Mouse (Mus musculus) retina, postnatal 1 day (tissue): ENCODE data around the gene Naa20.

Experiments used
- DNase-seq: peaks from one replicate; pipeline ENCODE4 v3.0.0-alpha.2; 2012

Naa20 gene

DNA sequence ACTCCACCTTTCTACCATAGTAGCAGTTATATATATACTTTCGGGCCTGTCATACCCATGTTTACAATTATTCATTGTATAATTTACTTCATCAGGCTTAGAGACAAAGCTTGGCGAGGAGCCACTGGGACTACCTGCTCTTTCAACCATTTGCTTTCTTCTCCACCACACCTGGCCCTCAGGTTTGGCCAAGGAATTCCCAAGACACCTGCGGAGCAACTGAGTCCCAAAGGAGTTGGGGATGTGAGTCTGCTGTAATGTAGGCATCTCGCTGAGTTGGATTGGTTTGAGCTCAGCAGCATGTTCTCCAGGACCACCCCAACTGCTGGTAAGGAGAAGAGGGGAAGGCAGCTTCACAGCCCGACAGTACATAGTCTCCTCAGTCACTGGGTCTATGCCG, at the start of gene Naa20:
Naa20 (plus strand) TSS at position 239 of the 400 bp plus-strand sequence.
- no peak for DNase-seq

DNA sequence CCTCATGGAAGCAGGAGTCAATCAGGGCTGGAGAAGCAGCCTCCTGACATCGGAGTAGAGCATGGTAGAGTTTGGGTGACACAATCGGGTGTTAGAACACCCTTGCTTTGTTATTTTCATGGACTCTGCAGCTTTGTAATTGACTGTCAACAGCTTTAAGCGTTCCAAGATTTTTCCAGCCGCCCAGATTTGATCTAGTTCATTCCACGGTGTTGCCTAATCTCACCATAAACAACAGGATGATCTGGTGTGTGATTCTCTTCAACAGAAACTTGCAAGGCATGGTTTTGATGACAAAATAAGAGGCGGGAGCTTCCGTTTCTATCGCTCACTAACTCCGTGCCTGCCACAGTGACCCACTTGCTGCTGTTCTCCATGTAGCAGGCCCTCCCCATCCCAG, 46.1 kb upstream of the Naa20 start:
- DNase-seq, result no peak

DNA sequence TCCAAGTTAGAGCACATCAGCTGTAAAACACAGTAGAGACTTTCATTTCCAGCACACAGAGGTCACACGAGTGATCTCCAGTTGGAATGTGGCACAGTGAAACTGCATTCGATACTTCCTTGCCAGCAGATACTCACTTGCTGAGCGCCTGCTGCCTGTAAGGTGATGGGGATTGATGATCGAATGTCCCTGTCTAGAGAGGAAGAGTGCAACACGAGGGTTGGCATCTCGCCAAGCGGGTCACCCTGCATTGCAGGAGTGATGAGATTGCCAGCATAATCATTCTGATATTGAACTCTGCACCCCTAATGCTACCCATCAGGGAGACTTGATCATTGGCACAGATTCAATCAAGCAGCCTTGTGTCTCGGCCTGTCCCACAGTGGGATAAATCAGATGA, 44.0 kb upstream of the Naa20 start:
- peak; percentile 29 for DNase-seq

DNA sequence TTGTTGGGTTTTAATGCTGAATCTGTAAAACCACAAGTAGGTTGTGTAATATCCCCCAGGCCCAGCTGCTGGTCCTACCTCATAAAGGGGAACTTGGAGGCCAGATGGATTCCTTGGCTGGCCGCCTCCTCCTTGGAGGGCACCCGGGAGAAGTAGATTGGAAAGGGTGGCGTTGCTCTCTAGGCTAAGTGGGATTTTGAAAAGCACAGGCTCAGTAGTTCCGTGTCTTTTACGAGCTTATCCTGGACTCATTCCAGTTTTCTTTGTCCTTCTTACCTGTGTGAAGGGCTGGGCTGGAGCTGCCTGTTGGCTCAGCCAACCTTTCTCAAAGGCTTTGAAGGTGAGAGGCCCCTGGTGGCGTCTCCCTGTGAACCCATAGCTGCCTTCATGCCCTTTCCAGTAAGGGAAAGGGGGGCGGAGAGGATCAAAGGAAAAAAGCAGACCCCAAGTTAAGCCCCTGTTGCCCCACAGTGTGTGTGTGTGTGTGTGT, 42.4 kb upstream of the Naa20 start:
- peak; percentile 10 for DNase-seq

DNA sequence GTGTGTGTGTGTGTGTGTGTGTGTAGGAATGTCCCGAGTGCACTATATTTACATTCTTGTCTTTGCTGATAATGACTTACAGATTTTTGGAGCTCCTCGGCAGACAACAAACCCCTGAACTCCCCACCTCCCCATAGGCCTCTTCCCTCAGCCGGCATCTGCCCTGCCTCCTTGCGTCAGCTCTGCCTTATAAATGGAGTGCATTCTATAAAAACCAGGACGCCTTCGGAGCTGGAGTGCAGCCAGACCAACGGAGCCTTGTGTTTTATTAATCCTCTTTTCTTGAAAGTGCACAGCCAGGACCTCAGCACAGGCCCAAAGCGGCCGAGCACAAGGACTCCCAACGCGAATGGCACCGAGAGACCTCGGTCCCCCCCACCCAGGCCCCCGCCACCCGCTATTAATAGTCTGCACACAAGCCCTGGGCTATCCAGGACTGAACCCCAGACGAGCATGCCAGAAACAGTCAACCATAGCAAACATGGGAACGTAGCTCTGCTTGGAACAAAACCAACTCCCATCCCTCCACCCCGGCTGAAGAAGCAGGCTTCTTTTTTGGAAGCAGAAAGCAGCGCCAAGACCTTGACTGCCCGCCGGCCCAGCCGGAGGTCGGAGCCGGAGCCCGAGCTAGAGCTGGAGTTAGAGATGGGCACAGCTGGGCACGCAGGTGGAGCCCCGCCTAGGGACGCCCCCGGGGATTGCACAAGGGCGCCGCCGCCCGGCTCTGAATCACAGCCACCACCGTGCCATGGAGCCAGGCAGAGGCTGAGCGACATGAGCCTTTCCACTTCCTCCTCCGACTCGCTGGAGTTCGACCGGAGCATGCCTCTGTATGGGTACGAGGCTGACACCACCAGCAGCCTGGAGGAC, 41.7 kb upstream of the Naa20 start:
- peak; percentile 83 for DNase-seq

DNA sequence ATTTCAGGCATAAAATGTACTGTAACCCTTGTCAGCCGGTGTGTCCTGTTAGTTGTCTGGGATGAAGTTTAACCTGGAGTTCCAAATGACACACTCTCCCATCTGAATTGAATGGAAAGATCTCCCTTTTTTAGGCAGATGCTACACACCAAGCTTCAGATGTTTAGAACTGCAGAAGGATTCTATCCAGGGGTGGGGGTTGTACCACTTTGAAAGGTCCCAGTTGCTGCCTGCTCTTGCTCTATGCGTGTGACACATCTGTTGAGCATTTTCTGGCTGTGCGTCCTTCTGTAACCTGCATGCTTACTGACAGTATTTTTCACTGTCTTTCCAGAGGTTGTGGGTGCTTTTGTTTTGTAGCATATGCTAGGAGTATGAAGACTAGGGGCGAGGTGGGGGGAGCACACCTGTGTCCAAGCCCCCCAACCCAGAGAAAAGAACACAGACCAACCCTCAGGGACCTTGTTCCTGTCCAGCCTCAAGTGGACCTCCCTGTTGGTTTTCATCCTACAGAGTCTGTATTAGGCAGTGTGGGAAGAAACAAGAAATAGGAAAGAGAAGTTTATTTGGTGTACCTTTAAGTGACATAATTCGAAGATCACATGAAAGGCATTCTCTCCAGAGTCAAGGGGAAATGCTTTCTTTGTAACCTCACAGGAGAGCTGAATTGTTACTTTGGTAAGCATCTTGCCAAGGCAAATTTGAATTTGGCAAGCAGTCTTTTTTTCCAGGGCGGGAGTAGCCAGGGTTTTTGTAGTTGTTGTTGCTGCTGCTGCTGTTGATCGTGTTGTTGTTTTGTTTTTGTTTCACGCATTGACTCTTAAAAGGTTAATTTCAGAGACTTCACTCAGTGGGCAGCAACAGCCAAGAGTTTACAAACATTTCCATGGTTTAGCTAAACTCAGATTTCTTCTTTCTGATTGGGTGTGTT, 40.4 kb upstream of the Naa20 start:
- peak; percentile 15 for DNase-seq

DNA sequence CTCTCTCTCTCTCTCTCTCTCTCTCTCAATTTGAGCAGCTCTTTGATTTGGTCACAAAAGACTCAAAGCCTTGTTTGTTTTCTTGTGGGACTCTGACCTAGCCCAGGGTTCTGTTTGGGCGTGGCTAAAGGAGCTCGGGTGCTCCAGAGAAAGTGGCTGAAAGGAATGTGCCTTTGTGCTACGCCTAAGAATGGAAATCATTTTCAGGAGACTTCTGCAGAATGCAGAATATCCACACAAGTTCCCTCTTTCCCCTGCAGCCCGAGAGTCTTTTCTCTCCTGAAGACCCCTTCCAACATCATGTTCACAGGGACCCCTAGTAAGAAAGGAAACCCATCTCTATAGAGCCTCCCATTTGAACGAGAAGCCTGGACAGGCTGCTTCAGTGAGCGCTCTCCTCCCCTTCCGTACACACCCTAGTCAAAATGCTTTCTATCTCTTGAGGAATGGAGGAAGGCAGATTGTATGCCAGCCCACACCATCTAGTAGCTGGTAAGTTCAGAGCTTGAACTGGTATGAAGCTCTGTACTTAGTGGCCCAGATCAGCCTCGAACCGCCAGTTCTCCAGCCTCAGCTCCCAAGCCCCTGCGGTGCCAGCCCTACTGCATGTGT, 39.6 kb upstream of the Naa20 start:
- peak; percentile 78 for DNase-seq

DNA sequence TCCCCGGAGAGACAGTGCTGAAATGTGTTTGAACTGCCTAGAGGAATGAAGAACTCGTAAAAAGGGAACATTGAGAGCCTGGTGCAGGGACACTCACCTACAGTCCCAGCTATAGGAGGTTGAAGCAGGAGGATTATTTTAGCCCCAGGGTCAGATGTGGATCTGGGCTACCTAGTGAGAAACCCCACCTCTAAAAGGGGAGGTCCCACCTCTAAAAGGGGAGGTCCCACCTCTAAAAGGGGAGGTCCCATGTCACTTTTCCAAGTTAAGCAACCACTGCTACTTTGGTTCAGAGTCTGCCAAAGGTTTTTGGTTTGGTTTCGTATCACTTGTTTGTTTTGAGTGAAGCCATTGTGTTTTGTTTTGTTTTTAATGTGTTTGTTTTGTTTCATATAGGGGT, 36.6 kb upstream of the Naa20 start:
- DNase-seq, result no peak

DNA sequence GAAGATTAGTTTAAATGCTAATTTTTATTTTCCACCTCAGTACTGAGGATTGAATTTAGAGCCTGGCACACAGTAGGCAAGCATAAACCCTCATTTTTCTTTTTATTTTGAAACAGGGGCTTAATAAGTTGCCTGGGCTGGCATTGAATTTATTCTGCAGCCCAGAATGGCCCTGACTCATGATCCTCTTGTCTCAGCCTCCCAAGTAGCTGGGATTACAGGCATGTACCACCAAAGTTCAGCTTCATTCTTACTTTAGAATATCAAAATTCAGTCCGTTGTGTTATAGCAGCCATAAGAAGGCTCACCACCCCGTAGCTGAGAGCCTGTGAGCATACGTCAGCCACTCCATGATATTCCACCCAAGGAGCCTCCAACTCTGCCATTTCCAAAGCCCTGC, 35.7 kb upstream of the Naa20 start:
- DNase-seq, result no peak

DNA sequence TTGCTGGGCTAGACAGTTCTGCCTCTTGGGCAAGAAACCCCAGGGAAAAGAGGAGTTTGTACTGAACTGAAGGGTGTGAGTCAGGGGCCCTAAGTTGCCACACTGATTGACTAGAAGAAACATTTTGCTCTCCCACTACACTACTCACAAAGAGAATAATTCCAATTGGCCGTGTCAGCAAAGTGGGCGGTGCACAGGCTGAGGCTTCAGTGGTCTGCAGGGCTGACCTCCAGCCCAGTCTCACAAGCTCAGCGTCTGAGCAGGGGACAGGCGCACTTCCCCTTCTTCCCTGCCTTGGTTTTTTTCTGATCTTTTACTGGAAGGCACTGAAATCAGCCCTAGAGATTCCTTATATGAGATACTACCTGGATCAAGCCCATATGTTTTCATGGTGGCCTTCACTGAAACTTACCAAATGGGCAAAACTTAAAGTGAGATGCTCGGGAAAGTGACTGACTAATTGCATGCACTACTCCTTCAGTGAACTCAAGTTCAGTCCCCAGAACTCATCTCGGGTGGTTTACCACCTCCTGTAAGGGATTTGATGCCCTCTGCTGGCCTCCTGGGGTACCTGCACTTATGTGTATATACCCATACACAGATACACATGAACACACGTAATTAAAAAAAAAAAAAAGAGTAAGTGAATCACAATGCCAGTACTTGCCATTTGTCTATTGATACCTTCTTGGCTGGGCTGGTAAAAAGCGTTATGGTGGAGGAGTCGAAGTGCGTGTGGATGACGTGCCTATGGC, 35.0 kb upstream of the Naa20 start:
- DNase-seq, result no peak

DNA sequence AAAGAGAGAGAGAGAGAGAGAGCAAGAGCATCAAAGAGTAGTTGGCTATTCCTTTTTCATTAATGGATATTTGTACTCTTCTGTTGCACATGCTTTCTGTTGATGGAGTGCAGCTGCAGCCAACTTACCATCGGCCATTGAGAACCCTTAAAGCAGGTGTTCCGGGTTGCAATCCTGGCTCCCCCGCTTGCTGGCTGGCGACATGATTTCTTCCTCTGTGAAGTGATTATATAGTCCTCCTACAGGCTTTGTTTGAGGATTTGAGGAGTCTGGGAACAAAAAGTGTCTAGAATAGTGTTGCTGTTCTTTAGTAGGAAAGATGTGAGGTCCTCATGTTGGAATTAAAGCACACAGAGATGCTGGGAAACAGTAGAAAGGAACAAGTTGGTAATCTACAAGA, 30.6 kb upstream of the Naa20 start:
- DNase-seq, result no peak

DNA sequence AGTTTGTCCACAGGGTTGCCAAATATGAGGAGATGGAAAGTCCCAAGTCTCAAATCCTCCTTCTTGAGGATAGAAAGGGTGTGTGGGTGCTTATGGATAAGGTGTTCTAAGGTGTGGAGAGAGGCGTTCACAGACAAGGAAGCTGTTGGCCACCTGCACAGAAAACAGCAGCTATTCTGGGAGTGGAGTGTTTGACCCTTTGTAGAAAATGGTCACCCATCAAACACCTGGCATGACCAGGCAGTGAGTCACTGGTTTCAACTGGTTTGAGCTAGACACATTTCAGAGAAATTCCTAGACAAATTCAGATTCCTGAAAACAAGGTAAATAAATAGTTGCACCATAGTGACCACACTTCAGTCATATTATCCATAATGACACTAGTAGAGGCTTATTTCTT, 29.8 kb upstream of the Naa20 start:
- no peak for DNase-seq

DNA sequence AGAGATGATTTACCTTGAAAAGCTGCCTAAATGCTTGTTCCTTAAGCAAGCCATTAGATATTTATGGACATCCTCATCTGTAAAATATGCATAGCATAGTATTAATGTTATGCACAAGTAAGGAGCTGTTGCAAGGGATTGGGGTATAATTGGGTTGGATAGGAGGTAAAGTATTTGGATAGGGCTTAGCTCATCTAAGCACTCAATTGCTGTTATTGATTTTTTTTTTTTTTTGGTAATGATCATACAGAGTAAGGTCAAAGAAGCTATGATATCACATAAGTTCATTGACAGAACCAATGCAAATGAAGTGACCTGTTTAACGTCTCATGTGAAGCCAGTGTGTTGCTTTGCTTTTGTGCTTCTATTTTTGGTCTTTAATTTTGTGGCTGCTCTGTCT, 27.9 kb upstream of the Naa20 start:
- no peak for DNase-seq

DNA sequence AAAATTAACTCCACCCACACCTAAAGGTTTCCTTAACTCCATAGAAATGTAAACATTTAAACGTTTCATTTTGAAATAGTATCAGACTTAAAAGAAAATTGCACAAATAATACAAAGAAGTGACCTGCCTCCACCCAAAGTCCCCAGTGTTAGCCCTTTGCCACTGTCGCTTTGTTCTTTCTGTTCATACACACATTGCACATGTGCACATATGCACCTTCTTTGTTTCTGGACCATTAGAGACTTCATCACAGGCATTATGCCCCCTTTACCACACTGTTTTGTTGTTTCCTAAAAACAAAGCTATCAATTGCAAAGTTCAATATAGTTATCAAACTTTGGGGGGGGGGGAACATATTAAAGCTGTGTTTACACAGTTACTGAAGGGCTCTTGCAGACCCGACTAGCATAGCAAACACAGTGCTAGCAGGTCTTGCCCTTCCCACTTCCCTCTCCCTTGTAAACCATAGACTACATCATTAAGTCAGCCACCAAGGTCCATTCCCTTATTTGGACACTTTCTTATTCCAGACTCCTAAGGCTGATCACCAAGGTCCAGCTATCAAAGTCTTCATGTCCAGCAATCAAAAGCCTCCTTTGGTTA, 26.9 kb upstream of the Naa20 start:
- no peak for DNase-seq

DNA sequence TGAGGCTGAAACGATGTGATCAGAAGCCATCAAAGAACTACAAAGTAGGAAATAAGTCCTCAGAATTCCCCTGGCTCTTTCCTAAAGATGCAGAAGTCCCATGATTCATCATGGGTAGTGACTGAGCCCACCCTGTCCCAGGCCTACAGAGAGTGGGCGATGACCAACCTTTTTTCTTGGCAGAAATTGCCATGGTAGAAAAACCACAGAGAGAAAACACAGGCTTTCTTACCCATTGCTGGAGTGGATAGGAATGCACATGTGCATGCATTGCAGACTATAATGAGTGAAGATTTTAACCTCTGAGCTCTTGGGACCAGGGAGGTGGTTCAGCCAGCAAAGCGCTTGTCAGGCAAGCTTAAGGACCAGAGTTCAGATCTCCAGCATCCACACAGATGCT, 24.7 kb upstream of the Naa20 start:
- no peak for DNase-seq

DNA sequence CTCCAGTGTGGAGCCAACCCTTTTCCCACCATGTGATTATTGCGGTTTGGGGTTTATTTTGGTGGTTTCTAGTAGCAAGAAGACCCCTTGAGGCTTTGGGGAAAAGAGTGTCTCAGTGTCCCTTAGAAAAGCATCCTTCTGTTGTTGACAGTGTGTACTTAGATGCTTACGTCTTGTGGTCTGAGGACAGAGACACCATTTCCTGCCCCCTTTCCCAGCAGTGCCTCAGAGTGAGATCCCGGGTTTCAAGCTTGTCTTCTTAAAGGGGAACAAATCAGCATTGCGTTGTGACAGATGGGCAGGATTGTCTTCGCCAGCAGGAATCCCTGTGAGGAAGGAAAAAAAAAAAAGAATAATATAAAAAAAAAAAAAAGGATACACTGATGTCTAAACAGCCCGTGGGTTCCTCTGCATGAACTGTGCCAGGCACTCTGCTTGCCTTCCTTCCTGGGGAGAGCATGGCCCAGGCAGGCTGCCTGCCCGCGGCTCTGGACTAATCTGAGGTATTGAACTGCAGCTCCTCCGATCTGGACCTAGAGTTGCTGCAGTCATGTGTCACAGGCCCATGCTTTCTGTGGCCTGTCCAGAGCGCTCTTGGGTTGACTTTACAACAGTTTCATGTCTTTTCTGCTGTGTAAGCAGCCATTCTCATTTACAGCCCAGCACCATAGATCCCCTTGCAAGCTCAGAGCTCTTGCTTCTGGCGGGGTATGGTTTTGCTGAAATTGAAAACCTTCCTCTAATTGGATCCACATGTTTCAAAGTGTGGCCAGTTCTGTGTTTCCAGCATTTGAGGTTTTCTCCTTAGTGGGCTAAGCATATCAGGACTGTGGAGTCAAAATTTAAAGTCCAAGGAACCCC, 20.8 kb upstream of the Naa20 start:
- DNase-seq, result no peak

DNA sequence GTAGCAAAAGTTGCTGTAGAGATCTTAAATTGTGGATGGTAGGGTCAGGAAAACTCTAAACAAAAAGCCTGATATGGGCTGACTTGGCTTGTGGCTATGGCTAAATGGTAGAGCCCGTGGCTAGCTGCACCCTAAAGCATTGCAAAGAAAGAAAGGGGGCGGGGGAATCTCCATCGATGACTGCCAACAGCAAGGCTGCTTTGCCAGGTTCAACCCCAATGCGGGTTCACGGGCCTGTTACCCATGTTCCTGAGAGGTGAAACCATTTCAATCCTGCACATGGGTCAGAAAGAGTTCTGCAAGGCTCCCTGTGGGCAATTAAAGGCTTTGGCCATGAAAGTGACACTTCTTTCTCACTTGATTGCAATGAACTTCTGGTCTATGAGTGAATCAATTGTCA, 20.0 kb upstream of the Naa20 start:
- no peak for DNase-seq

DNA sequence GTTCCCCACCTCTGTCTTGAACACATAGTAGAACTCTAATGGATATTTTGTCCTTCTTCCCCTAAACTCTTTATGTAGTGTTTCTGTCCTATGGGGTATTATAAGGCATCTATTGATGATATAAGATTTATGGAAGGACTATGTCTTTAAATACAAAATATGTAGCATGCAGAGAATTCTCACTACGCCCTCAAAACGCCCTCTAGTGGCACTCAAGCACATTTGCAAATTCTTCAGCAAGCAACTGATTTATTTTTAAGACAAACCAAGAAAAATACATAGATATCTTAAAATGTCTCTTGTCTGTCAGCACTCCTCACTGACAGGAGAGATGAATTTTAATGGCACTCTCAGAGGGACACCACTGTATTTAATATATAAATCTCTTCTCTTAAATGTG, 19.5 kb upstream of the Naa20 start:
- peak; percentile 37 for DNase-seq

DNA sequence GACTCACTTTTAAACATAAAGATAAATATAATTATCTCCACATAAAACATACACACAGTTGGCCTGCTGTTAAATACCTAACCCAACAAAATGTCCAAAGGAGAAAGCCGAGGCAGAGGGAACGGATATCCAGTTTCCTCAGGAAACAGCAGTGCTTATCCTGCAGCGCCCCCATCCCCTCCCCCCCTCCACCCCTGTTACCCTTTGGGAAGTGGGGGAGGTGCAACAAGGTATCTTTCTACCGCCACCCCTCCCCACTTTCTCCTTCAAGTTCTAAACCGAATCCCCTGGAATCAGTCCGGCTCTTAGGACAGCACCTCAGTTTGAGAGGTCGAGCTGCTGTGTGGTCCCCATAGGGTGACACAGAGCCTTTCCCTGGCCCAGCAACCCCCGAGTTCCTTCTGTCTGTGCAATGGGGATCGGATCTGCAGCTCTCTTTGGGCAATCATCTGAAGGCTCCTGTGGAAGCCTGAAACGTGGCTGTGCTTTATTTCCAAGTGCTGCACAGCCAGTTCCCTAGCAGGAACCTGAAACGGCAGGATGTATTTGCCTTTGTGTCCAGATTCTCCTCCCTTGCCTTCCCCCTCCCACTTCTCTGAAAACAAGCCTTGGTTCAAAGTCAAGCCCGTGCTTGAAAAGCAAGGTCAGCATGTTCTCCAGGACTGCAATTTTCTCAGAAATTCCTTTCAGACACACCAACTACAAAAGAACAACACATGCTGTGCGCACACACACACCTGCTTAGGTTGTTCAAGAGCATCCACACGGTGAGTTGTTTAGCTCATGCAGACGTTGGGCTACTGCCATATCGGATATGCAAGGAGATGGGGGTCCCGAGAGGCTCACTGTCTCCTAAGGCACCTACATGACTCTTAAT, 17.6 kb upstream of the Naa20 start:
- no peak for DNase-seq
